Mouse (Mus musculus) CH12.LX (cell line): Measurements from ENCODE around the gene Inpp5d. TPM values are rescaled to one million over a fixed set of nuclear protein-coding genes. Genes with fewer than 3 reads are reported as not detected.
"Not testable (repeated sequence)": the region's sequence is repeated elsewhere in the genome, so short reads cannot be mapped to it uniquely, and the experiment has no call there.

Experiments
- DNase-seq: peaks from one replicate; pipeline ENCODE4 v3.0.0-alpha.2; 2013; ENCODE audit errors: extremely low read depth
- H3K27ac ChIP-seq: 2 replicates; pipeline ENCODE4 v1.5.1; 2012; ENCODE audit warnings: low read depth, mild to moderate bottlenecking, control low read depth, moderate library complexity; ENCODE audit not compliant: insufficient read depth
- H3K27me3 ChIP-seq: replicated peaks from 2 replicates; pipeline ENCODE3; 2012; ENCODE audit warnings: inconsistent platforms
- H3K36me3 ChIP-seq, 2 experiments: replicated peaks in 1 of 2; 2 replicates each; pipeline versions ENCODE3 to v1.6.1; 2012; ENCODE audit warnings: inconsistent platforms in 1 of 2, low read length in 1 of 2, mild to moderate bottlenecking in 1 of 2, mixed read lengths in 1 of 2, moderate library complexity in 1 of 2; ENCODE audit not compliant: control insufficient read depth in 1 of 2, insufficient read depth in 1 of 2
- H3K4me1 ChIP-seq, 2 experiments: 2 replicates each; pipeline ENCODE4 v1.6.1; 2012; ENCODE audit warnings: inconsistent platforms in 1 of 2, moderate library complexity in 1 of 2; ENCODE audit not compliant: insufficient read depth in 2 of 2, control insufficient read depth in 1 of 2
- H3K4me2 ChIP-seq: 2 replicates; pipeline ENCODE4 v1.6.1; 2012; ENCODE audit warnings: low read depth, mild to moderate bottlenecking, control low read depth; ENCODE audit not compliant: poor library complexity, insufficient read depth, severe bottlenecking
- H3K4me3 ChIP-seq, 3 experiments: fragments of 150-350 bp in 1 of 3; sonication (generic) in 1 of 3; replicated peaks in 1 of 3; 2 replicates each; pipeline versions ENCODE3 to v1.5.1; 2011 to 2012; ENCODE audit warnings: low read depth in 2 of 3, low read length in 2 of 3, mild to moderate bottlenecking in 2 of 3, moderate library complexity in 2 of 3, control low read depth in 1 of 3, improper control_type of control experiment in 1 of 3, inconsistent platforms in 1 of 3, mixed read lengths in 1 of 3; ENCODE audit not compliant: poor library complexity in 1 of 3
- H3K79me2 ChIP-seq: replicated peaks from 2 replicates; pipeline ENCODE4 v1.6.1; 2012; ENCODE audit warnings: mild to moderate bottlenecking, moderate library complexity; ENCODE audit not compliant: control insufficient read depth, poor library complexity, insufficient read depth, severe bottlenecking; ENCODE audit errors: extremely low read depth
- H3K9ac ChIP-seq: 2 replicates; pipeline ENCODE4 v1.6.1; 2012; ENCODE audit warnings: low read depth, mild to moderate bottlenecking, control low read depth, moderate library complexity; ENCODE audit not compliant: insufficient read depth
- H3K9me3 ChIP-seq: replicated peaks from 2 replicates; pipeline ENCODE3; 2012; ENCODE audit warnings: low read length, inconsistent platforms, mixed read lengths
- BHLHE40 ChIP-seq: IDR thresholded peaks from 2 replicates; pipeline ENCODE4 v1.6.1; 2011; ENCODE audit warnings: mild to moderate bottlenecking, low read depth, low read length, improper control_type of control experiment
- ETS1 ChIP-seq: conservative IDR thresholded peaks from 2 replicates; pipeline ENCODE4 v1.6.1; 2012; ENCODE audit warnings: low read depth, mild to moderate bottlenecking, inconsistent platforms, low read length, improper control_type of control experiment, moderate library complexity
- HCFC1 ChIP-seq: IDR thresholded peaks from 2 replicates; pipeline ENCODE4 v1.6.1; 2012; ENCODE audit warnings: low read depth, mild to moderate bottlenecking, inconsistent platforms, low read length, improper control_type of control experiment
- IRF4 ChIP-seq: IDR thresholded peaks from 2 replicates; pipeline ENCODE4 v1.6.1; 2014; ENCODE audit warnings: low read depth, mild to moderate bottlenecking, inconsistent platforms, low read length, improper control_type of control experiment
- JUND ChIP-seq: conservative IDR thresholded peaks from 2 replicates; pipeline ENCODE4 v1.6.1; 2011; ENCODE audit warnings: low read depth, low read length, improper control_type of control experiment
- MAX ChIP-seq: IDR thresholded peaks from 2 replicates; pipeline ENCODE4 v1.6.1; 2011; ENCODE audit warnings: low read length, improper control_type of control experiment
- RCOR1 ChIP-seq: conservative IDR thresholded peaks from 2 replicates; pipeline ENCODE4 v1.6.1; 2012; ENCODE audit warnings: low read depth, mild to moderate bottlenecking, inconsistent platforms, low read length, improper control_type of control experiment
- SIN3A ChIP-seq: IDR thresholded peaks from 2 replicates; pipeline ENCODE4 v1.6.1; 2012; ENCODE audit warnings: low read length, improper control_type of control experiment, inconsistent platforms
- TBP ChIP-seq: conservative IDR thresholded peaks from 2 replicates; pipeline ENCODE4 v1.6.1; 2011; ENCODE audit warnings: low read depth, low read length, improper control_type of control experiment
- TCF12 ChIP-seq: IDR thresholded peaks from 2 replicates; pipeline ENCODE4 v1.6.1; 2014; ENCODE audit warnings: low read depth, mild to moderate bottlenecking, inconsistent platforms, low read length, improper control_type of control experiment
- dilution Hi-C: fragments of 300-500 bp; cut with MboI; formaldehyde crosslinking; loops from 2 replicates; pipeline ENCODE4 v1.14.3; 2020; ENCODE audit warnings: low sequenced_read_pairs; ENCODE audit not compliant: extremely low pct_unique_long_range_greater_than_20kb, extremely low pct_ligation_motif_present
- in situ Hi-C: fragments of 300-500 bp; cut with MboI; formaldehyde crosslinking; loops from 3 replicates; pipeline ENCODE4 v1.14.3; 2019; ENCODE audit warnings: low sequenced_read_pairs, low pct_ligation_motif_present, low pct_unique_long_range_greater_than_20kb, mixed read lengths
- polyA plus RNA-seq: library from polyadenylated mRNA; unstranded; fragments of >175 nt; gene quantifications from 2 replicates; pipeline ENCODE4 v1.2.1, GENCODE M21; 2012; ENCODE audit warnings: low read depth; ENCODE audit not compliant: insufficient read length
- total RNA-seq, 2 experiments: library from RNA; depleted of rRNA; stranded (reverse); fragments of 300-350 nt in 1 of 2; fragments of >200 nt in 1 of 2; gene quantifications; 2 replicates each; pipeline ENCODE4 v1.2.3; 2012 to 2014

Gene Inpp5d
- total and polyA plus RNA-seq, 3 experiments = 97.1 to 109 (median 106) TPM

- in situ Hi-C loops = no loop called here
- Histone ChIP-seq H3K4me1 (no peaks in the 10 kb centered on the region), H3K36me3 (peaks cover 71 to 91% of the 10 kb centered on the region in 2 experiments)
- TF ChIP-seq MAX = no peak
- TF ChIP-seq HCFC1 = no peak
- TF ChIP-seq, all 38 proteins: peak for 0
- Histone ChIP-seq H3K4me2 (no peak overlapping the region), H3K79me2 (no peaks in the 10 kb centered on the region), H3K9me3 (peaks cover 12% of the 10 kb centered on the region), H3K27me3 (no peaks in the 10 kb centered on the region), H3K9ac (no peak overlapping the region), H3K27ac (no peak overlapping the region), H3K4me3 (no peak overlapping the region)
- dilution Hi-C loops = no loop called here
- no peak for DNase-seq
Measured at GRCm38 (mm10) chr1:87679089-87679488, 59.0 kb downstream of the Inpp5d start.

DNA sequence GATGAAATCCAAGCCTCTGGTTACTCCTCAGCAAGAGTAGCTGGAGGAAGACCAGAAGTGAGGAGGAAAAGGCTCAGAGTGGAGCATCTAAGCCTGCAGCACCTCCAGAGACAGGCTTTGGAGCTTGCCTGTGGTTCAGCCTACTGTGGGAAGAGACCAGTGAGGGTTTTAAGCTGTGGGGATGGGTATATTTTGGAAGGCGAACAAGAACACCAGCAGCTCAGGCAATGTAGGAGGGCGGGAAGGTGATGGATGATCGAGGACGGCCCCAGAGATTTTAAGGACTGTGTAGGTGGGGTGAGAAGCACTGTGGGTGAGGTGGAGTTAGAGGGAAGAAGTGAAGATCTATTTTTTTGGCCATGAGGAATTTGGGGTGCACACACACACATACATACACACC lies 60.8 kb downstream of the Inpp5d start:
- Histone ChIP-seq H3K4me1 (no peaks in the 10 kb centered on the region), H3K9ac (no peak overlapping the region), H3K79me2 (no peaks in the 10 kb centered on the region), H3K9me3 (peaks cover 14% of the 10 kb centered on the region), H3K4me2 (no peak overlapping the region), H3K27ac (no peak overlapping the region), H3K36me3 (peaks cover 83 to 94% of the 10 kb centered on the region in 2 experiments), H3K27me3 (no peaks in the 10 kb centered on the region), H3K4me3 (no peak overlapping the region)
- in situ Hi-C loops (no loop called here), dilution Hi-C loops (no loop called here)
- TF ChIP-seq IRF4 (no peak), RCOR1 (no peak)
- no peak for DNase-seq

- H3K27ac ChIP-seq, H3K79me2 ChIP-seq, DNase-seq, H3K4me3 ChIP-seq, H3K4me1 ChIP-seq, H3K9ac ChIP-seq, in situ Hi-C loops, dilution Hi-C loops, H3K4me2 ChIP-seq, H3K27me3 ChIP-seq: not testable (repeated sequence)
- H3K36me3 ChIP-seq = peaks cover 85 to 94% of the 10 kb centered on the region in 2 experiments
- H3K9me3 ChIP-seq = peaks cover 14% of the 10 kb centered on the region
Measured at GRCm38 (mm10) chr1:87682473-87682872, 62.4 kb downstream of the Inpp5d start.

- Histone ChIP-seq H3K9ac (no peak overlapping the region), H3K27ac (no peak overlapping the region), H3K36me3 (peaks cover 80 to 91% of the 10 kb centered on the region in 2 experiments), H3K4me2 (no peak overlapping the region), H3K4me1 (no peaks in the 10 kb centered on the region), H3K27me3 (no peaks in the 10 kb centered on the region), H3K4me3 (no peak overlapping the region), H3K79me2 (no peaks in the 10 kb centered on the region; the same call in 1 of the 2 replicates), H3K9me3 (peaks cover 14% of the 10 kb centered on the region)
- dilution Hi-C loops = no loop called here
- no peak for DNase-seq
- in situ Hi-C loops = no loop called here
- TF ChIP-seq TCF12 = no peak
- TF ChIP-seq ETS1 = no peak
- no peak for TF ChIP-seq JUND
- TF ChIP-seq SIN3A = no peak
- TF ChIP-seq TBP = no peak
- no peak for TF ChIP-seq MAX
- TF ChIP-seq BHLHE40 = no peak
Measured at GRCm38 (mm10) chr1:87684071-87684470, 64.0 kb downstream of the Inpp5d start.
